Mouse (Mus musculus): ENCODE results near the gene Cwc22. TPM values are rescaled to one million over a fixed set of nuclear protein-coding genes. Genes with fewer than 3 reads are reported as not detected.

Cwc22 gene
- polyA plus RNA-seq, 1 experiment from 2014 or later: 18.8 TPM

DNA sequence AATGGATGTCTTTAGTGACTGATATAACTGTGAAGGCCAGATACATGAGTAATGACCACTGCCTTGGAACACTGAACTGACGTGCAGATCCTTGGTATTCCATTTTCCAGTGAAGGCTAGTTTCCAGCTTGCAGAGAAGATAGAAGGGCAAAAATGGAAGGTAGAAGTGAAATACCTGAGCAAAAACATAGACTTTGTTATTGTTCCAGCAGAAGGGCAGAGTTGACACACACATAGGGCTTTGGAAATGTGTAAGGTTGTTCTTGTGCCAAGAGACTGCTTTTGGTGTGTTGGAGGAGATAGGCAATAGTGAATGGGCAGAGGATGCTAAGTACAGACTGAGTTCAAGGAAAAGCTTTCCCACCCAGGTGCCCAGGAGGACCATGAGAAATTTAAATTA, 28.8 kb upstream of the Cwc22 start:
- H3K27me3 ChIP-seq (ENCODE audit: control insufficient read depth, insufficient read depth, low read length): no peaks in the 10 kb centered on the region
- 72% methylated on average over 1 of the region's 1 CpGs for WGBS
- no peaks in the 10 kb centered on the region for H3K36me3 ChIP-seq (ENCODE audit: control insufficient read depth, insufficient read depth, low read length)
- no peak overlapping the region for H3K4me2 ChIP-seq (ENCODE audit: low read length)
- ATAC-seq (ENCODE audit: insufficient number of reproducible peaks, insufficient read depth, low FRiP score, low read depth): no peak
- no peak overlapping the region for H3K4me3 ChIP-seq (ENCODE audit: control insufficient read depth in 1 of 2, insufficient read depth in 1 of 2, low read depth in 1 of 2, low read length in 2 of 2)
- H3K9ac ChIP-seq (ENCODE audit: low read length): no peak overlapping the region
- H3K9me3 ChIP-seq (ENCODE audit: control insufficient read depth, low read length): 0 out of 2 replicates have a peak, but pooled peaks cover 7% of the 10 kb centered on the region
- H3K27ac ChIP-seq (replicated peaks in 1 of 2; ENCODE audit: control insufficient read depth in 1 of 2, insufficient read depth in 1 of 2, low read depth in 2 of 2, low read length in 2 of 2): no peak overlapping the region
- no peaks in the 10 kb centered on the region for H3K4me1 ChIP-seq (ENCODE audit: control insufficient read depth in 2 of 2, insufficient read depth in 2 of 2, low read length in 2 of 2)

DNA sequence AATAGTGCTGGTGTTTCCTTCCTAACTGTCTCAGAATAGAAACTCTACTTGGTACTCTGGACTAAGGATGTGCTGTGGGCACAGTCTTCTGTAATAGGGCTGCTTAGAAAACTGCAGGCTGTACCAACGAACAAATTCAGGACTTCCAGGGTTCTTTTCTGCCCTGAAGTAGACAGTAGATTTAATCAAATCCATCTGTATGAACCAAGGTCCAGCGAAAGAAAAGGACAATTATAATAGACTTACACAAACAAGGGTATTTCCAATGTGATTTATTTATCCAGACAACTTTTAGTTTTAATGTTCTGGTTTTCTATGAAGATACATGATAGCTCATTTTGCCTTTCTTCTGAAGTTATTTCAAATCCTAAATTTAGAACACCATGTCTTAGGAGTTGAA, 28.2 kb upstream of the Cwc22 start:
- no peak for ATAC-seq (ENCODE audit: insufficient number of reproducible peaks, insufficient read depth, low FRiP score, low read depth)
- H3K9me3 ChIP-seq (ENCODE audit: control insufficient read depth, low read length): 0 out of 2 replicates have a peak, but pooled peaks cover 7% of the 10 kb centered on the region
- H3K4me3 ChIP-seq (ENCODE audit: control insufficient read depth in 1 of 2, insufficient read depth in 1 of 2, low read depth in 1 of 2, low read length in 2 of 2): no peak overlapping the region
- H3K9ac ChIP-seq (ENCODE audit: low read length): no peak overlapping the region
- 65% methylated on average over 2 of the region's 2 CpGs for WGBS
- H3K4me2 ChIP-seq (ENCODE audit: low read length): no peak overlapping the region
- no peaks in the 10 kb centered on the region for H3K36me3 ChIP-seq (ENCODE audit: control insufficient read depth, insufficient read depth, low read length)
- H3K27ac ChIP-seq (replicated peaks in 1 of 2; ENCODE audit: control insufficient read depth in 1 of 2, insufficient read depth in 1 of 2, low read depth in 2 of 2, low read length in 2 of 2): no peak overlapping the region
- H3K27me3 ChIP-seq (ENCODE audit: control insufficient read depth, insufficient read depth, low read length): no peaks in the 10 kb centered on the region
- H3K4me1 ChIP-seq (ENCODE audit: control insufficient read depth in 2 of 2, insufficient read depth in 2 of 2, low read length in 2 of 2): no peaks in the 10 kb centered on the region

DNA sequence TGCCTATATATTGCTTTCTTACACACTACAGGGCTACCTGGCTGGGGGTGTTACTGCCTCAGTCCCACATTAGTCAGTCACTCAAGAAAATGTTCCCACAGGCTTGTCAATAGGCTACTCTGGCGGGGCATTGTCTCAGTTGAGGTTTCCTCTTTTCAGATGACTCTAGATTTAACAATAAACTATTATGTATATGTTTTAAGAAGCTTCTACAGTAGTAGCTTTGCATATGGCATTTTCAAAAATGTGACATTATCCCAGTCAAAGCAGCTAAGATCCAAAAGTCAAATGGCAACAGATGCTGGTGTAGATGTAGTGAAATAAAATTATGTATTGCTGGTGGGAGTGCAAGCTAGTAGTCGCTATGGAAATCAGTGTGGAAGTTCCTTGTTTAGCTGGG, 27.1 kb upstream of the Cwc22 start:
- no peak for ATAC-seq (ENCODE audit: insufficient number of reproducible peaks, insufficient read depth, low FRiP score, low read depth)
- Histone ChIP-seq H3K27ac (replicated peaks in 1 of 2; ENCODE audit: control insufficient read depth in 1 of 2, insufficient read depth in 1 of 2, low read depth in 2 of 2, low read length in 2 of 2) (no peak overlapping the region), H3K4me2 (ENCODE audit: low read length) (no peak overlapping the region), H3K9me3 (ENCODE audit: control insufficient read depth, low read length) (0 out of 2 replicates have a peak, but pooled peaks cover 7% of the 10 kb centered on the region), H3K36me3 (ENCODE audit: control insufficient read depth, insufficient read depth, low read length) (no peaks in the 10 kb centered on the region), H3K9ac (ENCODE audit: low read length) (no peak overlapping the region), H3K4me1 (ENCODE audit: control insufficient read depth in 2 of 2, insufficient read depth in 2 of 2, low read length in 2 of 2) (no peaks in the 10 kb centered on the region), H3K4me3 (ENCODE audit: control insufficient read depth in 1 of 2, insufficient read depth in 1 of 2, low read depth in 1 of 2, low read length in 2 of 2) (no peak overlapping the region), H3K27me3 (ENCODE audit: control insufficient read depth, insufficient read depth, low read length) (no peaks in the 10 kb centered on the region)
- WGBS: 58% methylated on average over 2 of the region's 2 CpGs

DNA sequence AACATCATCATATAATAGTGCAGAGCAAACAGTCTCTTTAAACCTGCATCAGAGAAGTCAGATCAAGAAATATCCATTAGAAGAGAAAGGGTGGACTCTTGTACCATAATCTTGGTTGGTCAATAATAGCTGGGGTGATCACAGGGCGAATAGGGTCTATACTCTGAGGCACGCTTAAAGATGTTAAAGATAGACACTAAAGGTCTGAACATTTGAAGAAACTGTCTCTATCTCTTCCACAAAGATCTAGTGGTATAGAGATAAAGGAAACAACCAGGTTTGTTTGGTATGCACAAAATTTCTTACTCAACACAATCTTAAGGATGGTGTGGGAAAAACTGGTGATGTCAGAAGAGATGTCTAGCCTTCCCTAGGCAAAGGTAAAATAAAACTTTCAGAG, 26.4 kb upstream of the Cwc22 start:
- WGBS: 74% methylated on average over 2 of the region's 2 CpGs
- no peaks in the 10 kb centered on the region for H3K27me3 ChIP-seq (ENCODE audit: control insufficient read depth, insufficient read depth, low read length)
- no peaks in the 10 kb centered on the region for H3K36me3 ChIP-seq (ENCODE audit: control insufficient read depth, insufficient read depth, low read length)
- ATAC-seq (ENCODE audit: insufficient number of reproducible peaks, insufficient read depth, low FRiP score, low read depth): no peak
- no peak overlapping the region for H3K9ac ChIP-seq (ENCODE audit: low read length)
- H3K4me3 ChIP-seq (ENCODE audit: control insufficient read depth in 1 of 2, insufficient read depth in 1 of 2, low read depth in 1 of 2, low read length in 2 of 2): no peak overlapping the region
- H3K9me3 ChIP-seq (ENCODE audit: control insufficient read depth, low read length): 0 out of 2 replicates have a peak, but pooled peaks cover 3% of the 10 kb centered on the region
- no peaks in the 10 kb centered on the region for H3K4me1 ChIP-seq (ENCODE audit: control insufficient read depth in 2 of 2, insufficient read depth in 2 of 2, low read length in 2 of 2)
- no peak overlapping the region for H3K27ac ChIP-seq (replicated peaks in 1 of 2; ENCODE audit: control insufficient read depth in 1 of 2, insufficient read depth in 1 of 2, low read depth in 2 of 2, low read length in 2 of 2)
- no peak overlapping the region for H3K4me2 ChIP-seq (ENCODE audit: low read length)

DNA sequence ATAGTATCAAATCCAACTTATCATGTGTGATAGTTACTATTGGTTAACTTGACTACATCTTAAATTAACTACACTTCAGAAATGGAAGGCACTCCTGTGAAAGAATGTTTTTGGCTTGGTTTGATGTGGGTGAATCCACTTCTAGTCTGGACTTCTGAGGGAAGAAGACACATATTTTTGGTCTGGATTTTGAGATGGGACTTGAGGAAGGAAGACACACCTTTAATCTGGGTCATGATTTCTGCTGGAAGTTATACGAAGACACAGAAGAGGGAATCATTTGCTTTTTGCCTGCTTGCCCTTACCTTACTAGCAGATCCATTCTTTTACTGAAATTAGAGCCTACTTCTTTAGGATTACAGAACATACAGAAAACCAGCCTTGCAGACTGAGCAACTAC, 25.7 kb upstream of the Cwc22 start:
- 92% methylated on average over 1 of the region's 1 CpGs for WGBS

DNA sequence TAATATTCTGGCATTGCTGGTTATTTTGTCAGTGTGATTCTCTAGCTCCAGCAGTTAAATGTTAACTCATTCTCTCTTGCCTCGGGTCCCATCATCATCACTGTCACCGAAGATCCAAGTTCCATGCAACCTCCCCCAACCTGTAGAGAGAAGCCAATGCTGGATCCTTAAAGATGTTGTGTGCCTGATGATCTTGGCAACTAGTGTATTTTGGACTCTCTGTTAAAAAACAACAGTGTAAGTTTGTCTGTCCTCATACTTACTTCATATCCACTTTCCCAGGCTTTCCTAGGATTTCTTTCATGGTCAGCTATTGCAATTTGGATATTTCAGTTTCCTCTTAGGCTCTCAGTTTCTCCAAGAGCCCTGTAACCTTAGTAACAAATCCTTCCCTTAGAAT, 25.2 kb upstream of the Cwc22 start:
- 84% methylated on average over 2 of the region's 2 CpGs for WGBS

More for the DNA sequence above, 25.7 kb upstream of the Cwc22 start:
- Histone ChIP-seq H3K4me1 (ENCODE audit: control insufficient read depth in 2 of 2, insufficient read depth in 2 of 2, low read length in 2 of 2) (no peaks in the 10 kb centered on the region), H3K36me3 (ENCODE audit: control insufficient read depth, insufficient read depth, low read length) (no peaks in the 10 kb centered on the region), H3K9me3 (ENCODE audit: control insufficient read depth, low read length) (no peaks in the 10 kb centered on the region), H3K9ac (ENCODE audit: low read length) (no peak overlapping the region), H3K4me2 (ENCODE audit: low read length) (no peak overlapping the region), H3K4me3 (ENCODE audit: control insufficient read depth in 1 of 2, insufficient read depth in 1 of 2, low read depth in 1 of 2, low read length in 2 of 2) (no peak overlapping the region), H3K27me3 (ENCODE audit: control insufficient read depth, insufficient read depth, low read length) (no peaks in the 10 kb centered on the region), H3K27ac (replicated peaks in 1 of 2; ENCODE audit: control insufficient read depth in 1 of 2, insufficient read depth in 1 of 2, low read depth in 2 of 2, low read length in 2 of 2) (no peak overlapping the region)
- no peak for ATAC-seq (ENCODE audit: insufficient number of reproducible peaks, insufficient read depth, low FRiP score, low read depth)

DNA sequence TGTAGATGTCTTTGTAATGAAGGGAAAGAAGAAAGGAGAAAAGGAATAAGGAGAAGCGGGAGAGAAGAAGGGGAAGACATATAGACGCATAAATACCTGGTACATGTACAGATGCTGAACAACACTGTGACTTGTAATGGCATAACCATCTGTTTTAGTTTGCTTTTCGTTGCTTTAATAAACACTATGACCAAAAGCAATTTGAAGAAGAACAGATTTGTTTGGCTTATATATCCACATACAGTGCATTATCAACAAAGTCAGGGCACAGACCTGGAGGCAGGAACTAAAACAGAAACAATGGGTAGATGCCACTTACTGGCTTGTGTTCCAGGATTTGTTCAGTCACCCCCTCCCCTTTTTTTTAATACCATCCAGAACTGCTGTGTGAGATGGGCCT, 24.4 kb upstream of the Cwc22 start:
- Histone ChIP-seq H3K9me3 (ENCODE audit: control insufficient read depth, low read length) (no peaks in the 10 kb centered on the region), H3K9ac (ENCODE audit: low read length) (no peak overlapping the region), H3K4me3 (ENCODE audit: control insufficient read depth in 1 of 2, insufficient read depth in 1 of 2, low read depth in 1 of 2, low read length in 2 of 2) (no peak overlapping the region), H3K4me1 (ENCODE audit: control insufficient read depth in 2 of 2, insufficient read depth in 2 of 2, low read length in 2 of 2) (no peaks in the 10 kb centered on the region), H3K27me3 (ENCODE audit: control insufficient read depth, insufficient read depth, low read length) (no peaks in the 10 kb centered on the region), H3K27ac (replicated peaks in 1 of 2; ENCODE audit: control insufficient read depth in 1 of 2, insufficient read depth in 1 of 2, low read depth in 2 of 2, low read length in 2 of 2) (no peak overlapping the region), H3K4me2 (ENCODE audit: low read length) (no peak overlapping the region), H3K36me3 (ENCODE audit: control insufficient read depth, insufficient read depth, low read length) (no peaks in the 10 kb centered on the region)
- no peak for ATAC-seq (ENCODE audit: insufficient number of reproducible peaks, insufficient read depth, low FRiP score, low read depth)
- 81% methylated on average over 3 of the region's 3 CpGs for WGBS

More for the DNA sequence above, 25.2 kb upstream of the Cwc22 start:
- Histone ChIP-seq H3K27me3 (ENCODE audit: control insufficient read depth, insufficient read depth, low read length) (no peaks in the 10 kb centered on the region), H3K4me3 (ENCODE audit: control insufficient read depth in 1 of 2, insufficient read depth in 1 of 2, low read depth in 1 of 2, low read length in 2 of 2) (no peak overlapping the region), H3K36me3 (ENCODE audit: control insufficient read depth, insufficient read depth, low read length) (no peaks in the 10 kb centered on the region), H3K9me3 (ENCODE audit: control insufficient read depth, low read length) (no peaks in the 10 kb centered on the region), H3K27ac (replicated peaks in 1 of 2; ENCODE audit: control insufficient read depth in 1 of 2, insufficient read depth in 1 of 2, low read depth in 2 of 2, low read length in 2 of 2) (no peak overlapping the region), H3K4me2 (ENCODE audit: low read length) (no peak overlapping the region), H3K4me1 (ENCODE audit: control insufficient read depth in 2 of 2, insufficient read depth in 2 of 2, low read length in 2 of 2) (no peaks in the 10 kb centered on the region), H3K9ac (ENCODE audit: low read length) (no peak overlapping the region)
- ATAC-seq (ENCODE audit: insufficient number of reproducible peaks, insufficient read depth, low FRiP score, low read depth): no peak

DNA sequence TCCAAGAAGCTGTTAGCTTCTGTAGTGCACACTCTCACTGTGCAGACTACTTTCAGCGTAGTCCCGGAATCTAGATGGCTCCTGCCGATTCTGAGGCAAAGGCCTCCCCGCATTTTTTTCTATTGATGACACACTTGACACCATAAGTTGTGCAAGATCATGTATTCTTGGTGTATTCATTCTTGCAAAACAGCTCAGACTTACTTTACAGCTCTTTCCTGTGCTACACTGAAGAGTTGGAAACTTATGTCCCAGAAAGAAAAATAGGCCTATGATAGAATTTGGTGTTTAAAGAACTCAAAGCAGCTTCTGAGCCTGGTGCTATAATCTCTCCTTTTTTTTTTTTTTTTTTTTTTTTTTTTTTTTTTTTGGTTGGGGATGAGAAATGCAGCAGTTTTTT, 23.8 kb upstream of the Cwc22 start:
- Histone ChIP-seq H3K27ac (replicated peaks in 1 of 2; ENCODE audit: control insufficient read depth in 1 of 2, insufficient read depth in 1 of 2, low read depth in 2 of 2, low read length in 2 of 2) (no peak overlapping the region), H3K4me2 (ENCODE audit: low read length) (no peak overlapping the region), H3K27me3 (ENCODE audit: control insufficient read depth, insufficient read depth, low read length) (no peaks in the 10 kb centered on the region), H3K9ac (ENCODE audit: low read length) (no peak overlapping the region), H3K9me3 (ENCODE audit: control insufficient read depth, low read length) (no peaks in the 10 kb centered on the region), H3K4me3 (ENCODE audit: control insufficient read depth in 1 of 2, insufficient read depth in 1 of 2, low read depth in 1 of 2, low read length in 2 of 2) (no peak overlapping the region), H3K36me3 (ENCODE audit: control insufficient read depth, insufficient read depth, low read length) (no peaks in the 10 kb centered on the region), H3K4me1 (ENCODE audit: control insufficient read depth in 2 of 2, insufficient read depth in 2 of 2, low read length in 2 of 2) (no peaks in the 10 kb centered on the region)
- WGBS: 89% methylated on average over 4 of the region's 4 CpGs
- no peak for ATAC-seq (ENCODE audit: insufficient number of reproducible peaks, insufficient read depth, low FRiP score, low read depth)

Measured in heart, embryonic 14.5 days (tissue).